Mouse (Mus musculus) ES-E14 (cell line): ENCODE data around the gene Dixdc1. TPM values are rescaled to one million over a fixed set of nuclear protein-coding genes. Genes with fewer than 3 reads are reported as not detected.
A peak's percentile ranks its signal among the peaks of the same experiment; 100 is the strongest.

ENCODE experiments used
- DNase-seq: peaks from one replicate; pipeline ENCODE4 v3.0.0-alpha.2; 2013; ENCODE audit warnings: low read depth, low spot score
- H3K27ac ChIP-seq: 2 replicates; pipeline ENCODE4 v1.5.1; 2012; ENCODE audit warnings: low read depth, mild to moderate bottlenecking, low read length, moderate library complexity, mixed read lengths; ENCODE audit not compliant: poor library complexity, insufficient read depth, severe bottlenecking
- H3K36me3 ChIP-seq: 2 replicates; pipeline ENCODE4 v1.6.1; 2012; ENCODE audit warnings: mild to moderate bottlenecking, low read length, moderate library complexity, mixed read lengths; ENCODE audit not compliant: control insufficient read depth, poor library complexity, insufficient read depth, severe bottlenecking
- H3K4me1 ChIP-seq, 2 experiments: fragments of 150-350 bp in 1 of 2; sonication (generic) in 1 of 2; 2 replicates each; pipeline ENCODE4 v1.6.1; 2012; ENCODE audit warnings: low read length in 2 of 2, mild to moderate bottlenecking in 1 of 2, mixed read lengths in 1 of 2; ENCODE audit not compliant: control insufficient read depth in 2 of 2, insufficient read depth in 2 of 2, poor library complexity in 1 of 2
- H3K4me3 ChIP-seq, 2 experiments: fragments of 150-350 bp in 1 of 2; sonication (generic) in 1 of 2; 2 replicates each; pipeline ENCODE4 v1.5.1; 2012; ENCODE audit warnings: low read length in 2 of 2, low read depth in 1 of 2, mild to moderate bottlenecking in 1 of 2, mixed read lengths in 1 of 2; ENCODE audit not compliant: insufficient read depth in 1 of 2, poor library complexity in 1 of 2, severe bottlenecking in 1 of 2
- H3K9ac ChIP-seq: 2 replicates; pipeline ENCODE4 v1.6.1; 2012; ENCODE audit warnings: low read depth, mild to moderate bottlenecking, low read length, mixed read lengths; ENCODE audit not compliant: poor library complexity, insufficient read depth, severe bottlenecking
- H3K9me3 ChIP-seq: fragments of 150-350 bp; sonication (generic); 2 replicates; pipeline ENCODE4 v1.6.1; 2012; ENCODE audit warnings: low read depth, mild to moderate bottlenecking, low read length; ENCODE audit not compliant: control insufficient read depth, insufficient read depth
- CHD2 ChIP-seq: IDR thresholded peaks from 2 replicates; pipeline ENCODE4 v1.6.1; 2014; ENCODE audit warnings: mild to moderate bottlenecking, low read depth, low read length, inconsistent platforms
- HCFC1 ChIP-seq: IDR thresholded peaks from 2 replicates; pipeline ENCODE4 v1.6.1; 2012; ENCODE audit warnings: low read length, inconsistent platforms, borderline replicate concordance; ENCODE audit not compliant: insufficient read depth
- MAFK ChIP-seq: IDR thresholded peaks from 2 replicates; pipeline ENCODE4 v1.6.1; 2014; ENCODE audit warnings: mild to moderate bottlenecking, low read depth, low read length, inconsistent platforms; ENCODE audit not compliant: insufficient read depth
- ZC3H11A ChIP-seq: IDR thresholded peaks from 2 replicates; pipeline ENCODE4 v1.6.1; 2012; ENCODE audit warnings: low read depth, mild to moderate bottlenecking, inconsistent platforms, low read length, borderline replicate concordance
- ZNF384 ChIP-seq: IDR thresholded peaks from 2 replicates; pipeline ENCODE4 v1.6.1; 2012; ENCODE audit warnings: low read depth, low read length, inconsistent platforms
- in situ Hi-C, 2 experiments: fragments of 600-800 bp; cut with MboI; formaldehyde crosslinking; loops; one replicate each; pipeline ENCODE4 v1.15.1; 2025; ENCODE audit warnings: low sequenced_read_pairs in 2 of 2, inconsistent platforms in 1 of 2; ENCODE audit not compliant: unreplicated experiment in 2 of 2
- total RNA-seq: library from RNA; depleted of rRNA; stranded (reverse); fragments of 300-350 nt; gene quantifications from 2 replicates; pipeline ENCODE4 v1.2.3, GENCODE M21; 2012; rRNA removed

Dixdc1 gene
- 4.1 and 6.4 TPM in 2 replicates for total RNA-seq

- Histone ChIP-seq H3K9ac (no peak within 1 kb of the TSS), H3K27ac (no peak within 1 kb of the TSS), H3K9me3 (no peaks in the 10 kb centered on the region), H3K4me3 (peak within 1 kb of the TSS; percentile 33 to 47), H3K4me1 (peaks cover 1 to 13% of the 10 kb centered on the region in 2 experiments; a peak in 2 of 4 replicates), H3K36me3 (peaks cover 2% of the 10 kb centered on the region; the same call in 1 of the 2 replicates)
- TF ChIP-seq ZC3H11A, result no peak
- DNase-seq, result peak; percentile 97
- in situ Hi-C loops, result no loop called here
Measured at GRCm38 (mm10) chr9:50738914-50739870, at the start of gene Dixdc1. TSS of gene Dixdc1 (minus strand) at chr9:50739517.

- Histone ChIP-seq H3K27ac (no peak overlapping the region), H3K4me1 (no peaks in the 10 kb centered on the region), H3K4me3 (no peak overlapping the region), H3K36me3 (peaks cover 13% of the 10 kb centered on the region), H3K9ac (no peak overlapping the region), H3K9me3 (no peaks in the 10 kb centered on the region)
- in situ Hi-C loops, result no loop called here
- TF ChIP-seq ZNF384 (no peak), HCFC1 (no peak), MAFK (no peak), CHD2 (no peak), ZC3H11A (no peak)
- DNase-seq, result peak; percentile 30
Measured at GRCm38 (mm10) chr9:50782155-50782554, 42.8 kb upstream of the Dixdc1 start.

GRCm38 (mm10) chr9:50776162-50776760, 36.9 kb upstream of the Dixdc1 start:
- no peaks in the 10 kb centered on the region for H3K9me3 ChIP-seq
- H3K4me3 ChIP-seq, result peak overlapping the region; percentile 82 to 87
- TF ChIP-seq ZC3H11A, result no peak
- TF ChIP-seq CHD2, result no peak
- TF ChIP-seq HCFC1, result no peak
- TF ChIP-seq MAFK, result no peak
- in situ Hi-C loops, result no loop called here
- 0 out of 4 replicates have a peak, but pooled peaks cover 0 to 2% of the 10 kb centered on the region in 2 experiments for H3K4me1 ChIP-seq
- no peak for DNase-seq
- peaks cover 4% of the 10 kb centered on the region; the same call in 1 of the 2 replicates for H3K36me3 ChIP-seq
- H3K9ac ChIP-seq, result peak overlapping the region; percentile 88; the same call in 1 of the 2 replicates
- no peak overlapping the region for H3K27ac ChIP-seq

- DNase-seq, result no peak
- Histone ChIP-seq H3K9ac (peak overlapping the region; percentile 88), H3K4me3 (peak overlapping the region; percentile 82 to 87), H3K4me1 (0 out of 4 replicates have a peak, but pooled peaks cover 0 to 2% of the 10 kb centered on the region in 2 experiments), H3K36me3 (peaks cover 4% of the 10 kb centered on the region; the same call in 1 of the 2 replicates), H3K27ac (no peak overlapping the region), H3K9me3 (no peaks in the 10 kb centered on the region)
- in situ Hi-C loops, result no loop called here
- no peak for TF ChIP-seq ZNF384
- TF ChIP-seq HCFC1, result no peak
- TF ChIP-seq MAFK, result no peak
- TF ChIP-seq CHD2, result no peak
- TF ChIP-seq ZC3H11A, result no peak
Measured at GRCm38 (mm10) chr9:50775662-50776126, 36.4 kb upstream of the Dixdc1 start.
